Mouse (Mus musculus) ES-E14 (cell line): ENCODE measurements around the gene Fat4. TPM values are rescaled to one million over a fixed set of nuclear protein-coding genes. Genes with fewer than 3 reads are reported as not detected.

Experiments
- DNase-seq: peaks from one replicate; pipeline ENCODE4 v3.0.0-alpha.2; 2013; ENCODE audit warnings: low read depth, low spot score
- H3K27ac ChIP-seq: 2 replicates; pipeline ENCODE4 v1.5.1; 2012; ENCODE audit warnings: low read depth, mild to moderate bottlenecking, low read length, moderate library complexity, mixed read lengths; ENCODE audit not compliant: poor library complexity, insufficient read depth, severe bottlenecking
- H3K36me3 ChIP-seq: 2 replicates; pipeline ENCODE4 v1.6.1; 2012; ENCODE audit warnings: mild to moderate bottlenecking, low read length, moderate library complexity, mixed read lengths; ENCODE audit not compliant: control insufficient read depth, poor library complexity, insufficient read depth, severe bottlenecking
- H3K4me1 ChIP-seq, 2 experiments: fragments of 150-350 bp in 1 of 2; sonication (generic) in 1 of 2; 2 replicates each; pipeline ENCODE4 v1.6.1; 2012; ENCODE audit warnings: low read length in 2 of 2, mild to moderate bottlenecking in 1 of 2, mixed read lengths in 1 of 2; ENCODE audit not compliant: control insufficient read depth in 2 of 2, insufficient read depth in 2 of 2, poor library complexity in 1 of 2
- H3K4me3 ChIP-seq, 2 experiments: fragments of 150-350 bp in 1 of 2; sonication (generic) in 1 of 2; 2 replicates each; pipeline ENCODE4 v1.5.1; 2012; ENCODE audit warnings: low read length in 2 of 2, low read depth in 1 of 2, mild to moderate bottlenecking in 1 of 2, mixed read lengths in 1 of 2; ENCODE audit not compliant: insufficient read depth in 1 of 2, poor library complexity in 1 of 2, severe bottlenecking in 1 of 2
- H3K9ac ChIP-seq: 2 replicates; pipeline ENCODE4 v1.6.1; 2012; ENCODE audit warnings: low read depth, mild to moderate bottlenecking, low read length, mixed read lengths; ENCODE audit not compliant: poor library complexity, insufficient read depth, severe bottlenecking
- H3K9me3 ChIP-seq: fragments of 150-350 bp; sonication (generic); 2 replicates; pipeline ENCODE4 v1.6.1; 2012; ENCODE audit warnings: low read depth, mild to moderate bottlenecking, low read length; ENCODE audit not compliant: control insufficient read depth, insufficient read depth
- CHD2 ChIP-seq: IDR thresholded peaks from 2 replicates; pipeline ENCODE4 v1.6.1; 2014; ENCODE audit warnings: mild to moderate bottlenecking, low read depth, low read length, inconsistent platforms
- HCFC1 ChIP-seq: IDR thresholded peaks from 2 replicates; pipeline ENCODE4 v1.6.1; 2012; ENCODE audit warnings: low read length, inconsistent platforms, borderline replicate concordance; ENCODE audit not compliant: insufficient read depth
- MAFK ChIP-seq: IDR thresholded peaks from 2 replicates; pipeline ENCODE4 v1.6.1; 2014; ENCODE audit warnings: mild to moderate bottlenecking, low read depth, low read length, inconsistent platforms; ENCODE audit not compliant: insufficient read depth
- ZC3H11A ChIP-seq: IDR thresholded peaks from 2 replicates; pipeline ENCODE4 v1.6.1; 2012; ENCODE audit warnings: low read depth, mild to moderate bottlenecking, inconsistent platforms, low read length, borderline replicate concordance
- ZNF384 ChIP-seq: IDR thresholded peaks from 2 replicates; pipeline ENCODE4 v1.6.1; 2012; ENCODE audit warnings: low read depth, low read length, inconsistent platforms
- in situ Hi-C, 2 experiments: fragments of 600-800 bp; cut with MboI; formaldehyde crosslinking; loops; one replicate each; pipeline ENCODE4 v1.15.1; 2025; ENCODE audit warnings: low sequenced_read_pairs in 2 of 2, inconsistent platforms in 1 of 2; ENCODE audit not compliant: unreplicated experiment in 2 of 2
- total RNA-seq: library from RNA; depleted of rRNA; stranded (reverse); fragments of 300-350 nt; gene quantifications from 2 replicates; pipeline ENCODE4 v1.2.3, GENCODE M21; 2012

Fat4 gene
- total RNA-seq, 1 experiment = 0.94 TPM

DNA sequence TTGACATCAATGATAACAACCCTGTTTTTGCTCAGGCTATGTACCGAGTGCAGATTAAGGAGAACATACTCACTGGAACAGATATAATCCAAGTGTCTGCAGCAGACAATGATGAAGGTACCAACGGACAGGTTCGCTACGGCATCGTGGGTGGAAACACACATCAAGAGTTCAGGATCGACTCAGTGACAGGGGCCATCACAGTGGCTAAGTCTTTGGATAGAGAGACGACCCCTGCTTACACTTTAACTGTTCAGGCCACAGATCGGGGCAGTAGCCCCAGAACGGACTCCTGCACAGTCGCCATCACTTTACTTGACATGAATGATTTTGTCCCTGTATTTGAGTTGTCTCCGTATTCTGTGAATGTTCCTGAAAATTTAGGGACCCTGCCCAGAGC, 70.4 kb downstream of the Fat4 start:
- DNase-seq = no peak
- no peaks in the 10 kb centered on the region for H3K36me3 ChIP-seq

DNA sequence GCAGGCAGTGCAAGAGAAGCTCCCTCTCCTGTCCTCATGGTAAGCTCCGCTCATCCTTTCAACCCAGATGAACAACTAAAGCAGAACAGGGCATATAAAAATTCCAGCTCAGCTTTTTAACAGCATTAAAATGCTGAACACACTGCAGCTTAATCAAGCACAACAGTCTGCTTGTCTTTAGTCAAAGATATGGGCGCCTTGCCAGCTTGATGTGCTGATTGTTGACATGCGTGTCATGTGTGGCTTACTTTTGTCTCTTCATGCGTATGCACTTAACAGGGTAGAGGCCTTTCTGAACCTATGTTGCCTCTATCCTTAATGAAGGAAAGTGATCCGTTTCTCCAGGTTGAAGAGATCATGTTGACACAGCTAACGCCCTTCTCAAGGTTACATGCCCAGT, 75.6 kb downstream of the Fat4 start:
- Histone ChIP-seq H3K9ac (no peak overlapping the region), H3K9me3 (no peaks in the 10 kb centered on the region), H3K4me1 (no peaks in the 10 kb centered on the region), H3K36me3 (no peaks in the 10 kb centered on the region), H3K27ac (no peak overlapping the region), H3K4me3 (no peak overlapping the region)
- DNase-seq = no peak
- TF ChIP-seq MAFK (no peak), ZC3H11A (no peak), HCFC1 (no peak), CHD2 (no peak), ZNF384 (no peak)
- in situ Hi-C loops = no loop called here

More for the DNA sequence above, 70.4 kb downstream of the Fat4 start:
- Histone ChIP-seq H3K4me1 (no peaks in the 10 kb centered on the region), H3K4me3 (no peak overlapping the region), H3K9ac (no peak overlapping the region), H3K27ac (no peak overlapping the region), H3K9me3 (no peaks in the 10 kb centered on the region)
- in situ Hi-C loops = no loop called here
- TF ChIP-seq ZNF384 (no peak), CHD2 (no peak), ZC3H11A (no peak), MAFK (no peak), HCFC1 (no peak)

DNA sequence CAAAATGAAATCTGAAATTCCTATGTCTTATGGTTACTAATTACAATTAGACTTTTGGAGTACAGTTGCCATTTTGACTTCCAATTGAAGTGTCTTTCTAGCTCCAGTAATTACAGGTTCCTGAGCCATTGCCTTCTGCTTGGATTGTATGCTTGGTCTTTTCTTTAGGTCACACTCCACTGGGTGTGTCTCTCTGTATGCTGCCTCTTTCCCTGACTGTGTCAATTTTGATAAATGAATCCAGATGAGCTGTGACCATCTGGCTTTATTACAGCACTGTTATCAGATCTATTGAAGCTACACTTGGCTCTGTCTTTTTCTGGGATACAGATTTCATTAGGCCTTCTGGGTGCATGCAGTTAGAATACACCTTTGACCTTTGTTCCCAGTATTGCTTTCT, 80.7 kb downstream of the Fat4 start:
- Histone ChIP-seq H3K36me3 (no peaks in the 10 kb centered on the region), H3K9ac (no peak overlapping the region), H3K4me1 (no peaks in the 10 kb centered on the region), H3K9me3 (no peaks in the 10 kb centered on the region), H3K27ac (no peak overlapping the region), H3K4me3 (no peak overlapping the region)
- TF ChIP-seq ZC3H11A (no peak), MAFK (no peak), HCFC1 (no peak), CHD2 (no peak), ZNF384 (no peak)
- in situ Hi-C loops = no loop called here
- DNase-seq = no peak

DNA sequence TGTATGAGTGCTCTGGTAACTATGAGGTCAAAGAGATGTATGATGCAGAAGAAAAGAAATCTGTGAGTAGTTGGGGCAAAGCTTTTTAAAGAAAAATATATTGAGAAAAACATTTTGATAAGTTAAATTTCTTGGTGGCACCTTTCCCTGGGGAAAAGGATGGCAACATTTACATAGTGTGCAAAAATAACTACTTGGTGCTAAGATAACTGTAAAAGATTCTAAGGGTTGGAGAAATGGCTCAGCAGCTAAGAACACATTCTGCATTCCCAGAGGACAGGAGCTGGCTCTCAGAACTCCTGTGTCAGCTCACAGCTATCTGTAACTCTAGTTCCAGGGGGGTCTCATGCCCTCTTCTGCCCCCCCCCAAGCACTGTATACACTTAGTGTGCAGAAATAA, 99.6 kb downstream of the Fat4 start:
- TF ChIP-seq ZNF384 (no peak), CHD2 (no peak), HCFC1 (no peak), MAFK (no peak), ZC3H11A (no peak)
- in situ Hi-C loops = no loop called here
- Histone ChIP-seq H3K9me3 (no peaks in the 10 kb centered on the region), H3K4me1 (no peaks in the 10 kb centered on the region), H3K9ac (no peak overlapping the region), H3K4me3 (no peak overlapping the region), H3K36me3 (no peaks in the 10 kb centered on the region), H3K27ac (no peak overlapping the region)
- no peak for DNase-seq

DNA sequence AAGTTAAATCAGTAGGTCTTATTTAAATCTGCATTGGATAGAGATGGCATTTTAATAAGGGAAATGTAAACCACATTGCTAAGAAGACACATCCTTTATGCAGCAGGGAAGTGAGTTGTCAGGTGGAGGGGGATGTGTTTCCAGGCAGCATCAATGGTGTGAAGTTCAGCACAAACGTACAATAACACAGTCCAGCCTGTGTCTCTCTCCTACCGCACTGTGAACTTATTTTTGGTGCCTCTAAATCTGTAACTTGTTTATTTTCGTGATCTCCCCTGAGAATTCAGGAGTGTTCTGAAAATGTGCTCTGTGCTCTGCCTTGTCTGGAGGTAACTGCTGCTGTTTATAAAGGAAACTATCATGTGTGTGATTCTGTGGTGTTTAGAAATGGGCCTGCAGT, 102.4 kb downstream of the Fat4 start:
- no peak for TF ChIP-seq ZC3H11A
- TF ChIP-seq CHD2 = no peak
- TF ChIP-seq MAFK = no peak
- no peak for TF ChIP-seq HCFC1
- no peak for TF ChIP-seq ZNF384
- H3K4me1 ChIP-seq = no peaks in the 10 kb centered on the region
- DNase-seq = no peak
- H3K36me3 ChIP-seq = no peaks in the 10 kb centered on the region
- no peaks in the 10 kb centered on the region for H3K9me3 ChIP-seq
- no peak overlapping the region for H3K9ac ChIP-seq
- no peak overlapping the region for H3K27ac ChIP-seq
- in situ Hi-C loops = no loop called here
- H3K4me3 ChIP-seq = no peak overlapping the region
